Comparison of ENCODE assay signal across 28 mouse cellular contexts in genomic region chr2:155335231-155335630, GRCm38 (mm10). TPM values are rescaled to one million over a fixed set of nuclear protein-coding genes. Genes with fewer than 3 reads are reported as not detected.
DNase-seq lines count a peak whose midpoint lies in the region; ATAC-seq and TF ChIP-seq lines count a peak whose summit lies in the region.
"Had no signal": no experiment of that assay in that cellular context is flagged by ENCODE, and none has a peak within 500 bp of the region (broad histone marks: within the 10 kb centered on the region; RNA-seq: fewer than 3 reads in every experiment).

No protein-coding gene starts in this region.

- H3K9ac ChIP-seq in liver, adult 2 months (ENCODE audit: low read depth, low read length), result no peak overlapping the region
- no peak overlapping the region for H3K9ac ChIP-seq in liver, embryonic 12.5 days
- H3K9ac ChIP-seq: forebrain, embryonic 13.5 days; heart, embryonic 12.5 days; heart, embryonic 15.5 days; hindbrain, embryonic 14.5 days had no signal

- peaks cover 2% of the 10 kb centered on the region for H3K36me3 ChIP-seq in liver, adult 2 months (ENCODE audit: control insufficient read depth, insufficient read depth, low read length)
- H3K36me3 ChIP-seq in liver, embryonic 12.5 days, result peaks cover 54% of the 10 kb centered on the region
- H3K36me3 ChIP-seq in limb, embryonic 10.5 days, result peaks cover 59% of the 10 kb centered on the region

- no peak for ATAC-seq in liver, embryonic 12.5 days
- ATAC-seq: activated CD4-positive, CD25-positive, alpha-beta regulatory T cell, adult 4 months; forebrain, embryonic 13.5 days; forebrain, embryonic 16.5 days; intestine, postnatal 0 days had no signal

- no peaks in the 10 kb centered on the region for H3K27me3 ChIP-seq in liver, adult 2 months (ENCODE audit: control insufficient read depth, insufficient read depth, low read length)
- H3K27me3 ChIP-seq in liver, embryonic 12.5 days (replicated peaks), result no peaks in the 10 kb centered on the region
- H3K27me3 ChIP-seq in limb, embryonic 10.5 days (ENCODE audit: low read depth, poor library complexity, severe bottlenecking), result no peaks in the 10 kb centered on the region
- H3K27me3 ChIP-seq: CH12.LX; forebrain, embryonic 13.5 days; heart, embryonic 12.5 days; heart, embryonic 15.5 days had no signal

- peak; percentile 53 for DNase-seq in adrenal gland, adult 8-10 months
- no peak for DNase-seq in adrenal gland, postnatal 4 days (ENCODE audit: low spot score in 2 of 2)
- peak; percentile 72 for DNase-seq in liver, adult 2 months (ENCODE audit: extremely low read depth, low read depth, low spot score)
- DNase-seq in MN1 (ENCODE audit: low spot score), result peak; percentile 89
- DNase-seq in limb, embryonic 10.5 days (ENCODE audit: low spot score), result no peak
- no peak for DNase-seq in frontal cortex, postnatal 25 days (ENCODE audit: low spot score in 2 of 2)
- DNase-seq: B cell, adult 2 months; cerebellum, adult 18-20 months; cerebellum, adult 9-10 months; cerebellum, postnatal 14 days; gastrocnemius, adult 2 months; gastrocnemius, postnatal 14 days; heart, adult 18-20 months; heart, postnatal 10 days; heart, postnatal 4 days; kidney, adult 2 months had no signal

- no peak overlapping the region for H3K4me3 ChIP-seq in liver, adult 2 months (ENCODE audit: insufficient read depth, low read depth, low read length)
- no peak overlapping the region for H3K4me3 ChIP-seq in liver, embryonic 12.5 days
- H3K4me3 ChIP-seq in brown adipose tissue, adult 24 weeks (ENCODE audit: insufficient read depth, low read depth, low read length), result no peak overlapping the region
- H3K4me3 ChIP-seq in limb, embryonic 10.5 days, result no peak overlapping the region
- H3K4me3 ChIP-seq: forebrain, embryonic 10.5 days; forebrain, embryonic 13.5 days; gastrocnemius, adult 2 months; heart, embryonic 12.5 days; heart, embryonic 15.5 days had no signal

- WGBS in liver, adult 2 months, result 54% methylated on average over 1 of the region's 1 CpGs
- WGBS in liver, embryonic 12.5 days (ENCODE audit: insufficient replicate concordance), result 83% methylated on average over 1 of the region's 1 CpGs
- WGBS in limb, embryonic 10.5 days, result 70% methylated on average over 1 of the region's 1 CpGs

- no peak overlapping the region for H3K4me2 ChIP-seq in liver, embryonic 12.5 days
- H3K4me2 ChIP-seq: forebrain, embryonic 13.5 days; heart, embryonic 12.5 days; heart, embryonic 15.5 days; hindbrain, embryonic 14.5 days had no signal

- TF ChIP-seq CTCF in liver, adult 2 months (IDR thresholded peaks at IDR 0.05; ENCODE audit: low read depth, low read length), result no peak

- no peak for TF ChIP-seq POLR2A in liver, adult 2 months (IDR thresholded peaks at IDR 0.05; ENCODE audit: extremely low read depth, insufficient read depth, low read length)

- H3K27ac ChIP-seq in liver, adult 2 months (replicated peaks; ENCODE audit: insufficient read depth, low read depth, low read length), result no peak overlapping the region
- H3K27ac ChIP-seq in liver, embryonic 12.5 days, result no peak overlapping the region
- H3K27ac ChIP-seq in brown adipose tissue, adult 24 weeks (replicated peaks; ENCODE audit: low read depth, low read length), result peak overlapping the region; percentile 17
- H3K27ac ChIP-seq in limb, embryonic 10.5 days, result no peak overlapping the region
- H3K27ac ChIP-seq: forebrain, embryonic 10.5 days; forebrain, embryonic 13.5 days; gastrocnemius, adult 2 months; heart, embryonic 15.5 days; hindbrain, embryonic 14.5 days had no signal

- peaks cover 5% of the 10 kb centered on the region for H3K4me1 ChIP-seq in liver, adult 2 months (ENCODE audit: control insufficient read depth, insufficient read depth, low read length)
- 0 out of 2 replicates have a peak, but pooled peaks cover 4% of the 10 kb centered on the region for H3K4me1 ChIP-seq in liver, embryonic 12.5 days
- H3K4me1 ChIP-seq in brown adipose tissue, adult 24 weeks (ENCODE audit: control insufficient read depth, insufficient read depth, insufficient read length, low read length), result peaks cover 7% of the 10 kb centered on the region; the same call in 1 of the 2 replicates
- no peaks in the 10 kb centered on the region for H3K4me1 ChIP-seq in limb, embryonic 10.5 days
- H3K4me1 ChIP-seq: forebrain, embryonic 10.5 days; forebrain, embryonic 13.5 days; heart, embryonic 12.5 days; heart, embryonic 15.5 days had no signal

- H3K9me3 ChIP-seq in liver, embryonic 12.5 days (replicated peaks), result no peaks in the 10 kb centered on the region
- no peaks in the 10 kb centered on the region for H3K9me3 ChIP-seq in limb, embryonic 10.5 days (replicated peaks)
- H3K9me3 ChIP-seq: forebrain, embryonic 10.5 days; forebrain, embryonic 13.5 days; G1E; heart, embryonic 12.5 days; heart, embryonic 15.5 days had no signal

- no peaks in the 10 kb centered on the region for H3K79me2 ChIP-seq in liver, adult 2 months (ENCODE audit: control insufficient read depth, insufficient read depth, low read length)

RNA-seq across cellular contexts. Expression of gene Pigu, which starts 22.0 kb away (rescaled TPM):
- 10 to 100 TPM; 31.3 to 50.4 (median 38.7) TPM for total RNA-seq in adrenal gland, adult 8-10 months (2022)
- total RNA-seq in adrenal gland, postnatal 4 days (2021), result 10 to 100 TPM; 34.2 to 36.4 TPM
- total RNA-seq in liver, adult 2 months (2014; rRNA removed), result 9.3 and 11.9 TPM in 2 replicates
- 19.5 and 24.0 TPM in 2 replicates for polyA plus RNA-seq in liver, adult 2 months (2012; rRNA removed)
- polyA plus RNA-seq in liver, embryonic 12.5 days (2016; fragmentation: Nextera tagmentation; extraction: Ambion mirVana), result 29.0 and 29.5 TPM in 2 replicates
- polyA plus RNA-seq in brown adipose tissue, adult 24 weeks (2012; ENCODE audit: insufficient read depth, insufficient read length, missing spikeins), result 19.0 and 20.3 TPM in 2 replicates
- 51.7 and 53.9 TPM in 2 replicates for polyA plus RNA-seq in limb, embryonic 10.5 days (2016; fragmentation: Nextera tagmentation; extraction: Ambion mirVana)

RNA-seq across cellular contexts. Expression of gene Trp53inp2, which starts 45.6 kb away (rescaled TPM):
- total RNA-seq in adrenal gland, adult 8-10 months (2022), result 100 to 1,000 TPM; 182 to 291 (median 250) TPM
- total RNA-seq in adrenal gland, postnatal 4 days (2021), result 100 to 1,000 TPM; 156 to 163 TPM
- 54.2 and 60.6 TPM in 2 replicates for total RNA-seq in liver, adult 2 months (2014; rRNA removed)
- polyA plus RNA-seq in liver, adult 2 months (2012; rRNA removed), result 98.7 and 142 TPM in 2 replicates
- 2.5 and 3.6 TPM in 2 replicates for polyA plus RNA-seq in liver, embryonic 12.5 days (2016; fragmentation: Nextera tagmentation; extraction: Ambion mirVana)
- polyA plus RNA-seq in brown adipose tissue, adult 24 weeks (2012; ENCODE audit: insufficient read depth, insufficient read length, missing spikeins), result 229 and 288 TPM in 2 replicates
- polyA plus RNA-seq in limb, embryonic 10.5 days (2016; fragmentation: Nextera tagmentation; extraction: Ambion mirVana), result 15.2 and 23.5 TPM in 2 replicates

RNA-seq across cellular contexts. Expression of gene Map1lc3a, which starts 59.1 kb away (rescaled TPM):
- 100 to 1,000 TPM; 298 to 859 (median 554) TPM for total RNA-seq in adrenal gland, adult 8-10 months (2022)
- total RNA-seq in adrenal gland, postnatal 4 days (2021), result 100 to 1,000 TPM; 364 to 392 TPM
- total RNA-seq in liver, adult 2 months (2014; rRNA removed), result 26.8 and 31.8 TPM in 2 replicates
- polyA plus RNA-seq in liver, adult 2 months (2012; rRNA removed), result 87.2 and 125 TPM in 2 replicates
- 27.4 and 28.9 TPM in 2 replicates for polyA plus RNA-seq in liver, embryonic 12.5 days (2016; fragmentation: Nextera tagmentation; extraction: Ambion mirVana)
- 428 and 471 TPM in 2 replicates for polyA plus RNA-seq in brown adipose tissue, adult 24 weeks (2012; ENCODE audit: insufficient read depth, insufficient read length, missing spikeins)
- polyA plus RNA-seq in limb, embryonic 10.5 days (2016; fragmentation: Nextera tagmentation; extraction: Ambion mirVana), result 83.8 and 102 TPM in 2 replicates

Comparison
In these comparisons a context has a peak if more than half of its experiments do, and no peak if none do; other contexts are left out.
1. DNase-seq: peak in adrenal gland, adult 8-10 months (single experiment), liver, adult 2 months (single experiment) and MN1 (single experiment); none in adrenal gland, postnatal 4 days (0 of 2), limb, embryonic 10.5 days (single experiment) and frontal cortex, postnatal 25 days (0 of 2).